Mouse (Mus musculus): ENCODE data around the gene Smco3. TPM values are rescaled to one million over a fixed set of nuclear protein-coding genes. Genes with fewer than 3 reads are reported as not detected.

Gene Smco3
- total RNA-seq, 2 experiments from 2014 or later, result 1.1 to 1.2 TPM

DNA sequence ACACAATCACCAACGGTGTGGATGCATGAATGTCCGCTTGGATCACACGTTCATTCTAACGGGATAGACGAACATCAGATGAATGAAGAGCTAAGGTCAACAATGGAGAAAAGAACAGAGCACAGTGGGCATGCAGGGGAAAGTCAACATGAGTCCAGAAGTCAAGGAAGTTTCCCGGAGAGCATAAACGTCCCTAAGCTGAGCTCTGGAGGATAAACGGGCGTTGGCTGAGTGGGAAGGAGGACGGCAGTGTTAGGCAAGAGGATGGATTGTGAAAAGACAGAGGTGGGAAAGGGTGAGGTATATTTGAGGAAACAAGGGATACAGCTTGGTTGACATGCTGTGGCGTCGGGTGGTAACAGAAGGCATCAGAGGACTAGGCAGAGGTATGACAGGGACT is 53.1 kb downstream of the Smco3 start:
- no peak for ATAC-seq (replicated peaks; ENCODE audit: low FRiP score, low TSS enrichment, poor library complexity, severe bottlenecking)

DNA sequence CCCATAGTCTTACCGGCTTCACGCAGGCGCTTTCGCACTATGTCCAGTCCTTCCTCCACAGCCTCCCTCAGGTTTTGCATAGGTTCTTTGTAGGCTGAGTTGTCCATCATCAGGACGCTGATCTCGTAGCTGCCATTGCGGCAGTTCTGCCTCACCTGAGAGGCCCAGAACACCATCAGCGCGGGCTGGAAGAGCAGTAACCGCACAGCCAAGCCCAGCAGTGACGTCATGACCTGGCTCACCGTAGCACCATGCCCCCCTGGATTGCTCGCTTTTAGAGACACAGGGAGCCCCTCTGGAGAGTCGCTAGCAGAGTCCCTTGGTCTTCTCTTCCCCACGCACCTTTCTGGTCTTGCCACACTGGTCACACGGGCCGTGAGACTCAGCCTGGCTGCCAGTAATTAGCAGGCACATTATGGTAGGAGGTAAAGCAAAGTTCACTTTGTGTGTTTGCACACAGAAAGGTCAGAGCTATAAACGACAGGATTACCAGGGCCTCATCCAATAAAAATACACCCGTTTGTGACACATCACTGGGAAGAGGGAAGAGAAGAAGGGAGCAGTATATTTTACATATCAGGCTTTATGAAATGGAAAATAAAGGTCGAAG is 53.8 kb downstream of the Smco3 start, which contains the start of gene Gucy2c:
Gene Gucy2c, minus strand, starts transcription at position 389 of the 610 bp plus-strand sequence.
- ATAC-seq (replicated peaks; ENCODE audit: low FRiP score, low TSS enrichment, poor library complexity, severe bottlenecking), result no peak

Other genes starting within 250 kb of the Smco3 start
- 2.1 TPM in 1 of 2 replicates, not detected in the other for gene Plbd1, start 173.5 kb downstream of the Smco3 start, total RNA-seq (2014; fragmentation: Nextera tagmentation)
- gene Plbd1, start 173.5 kb downstream of the Smco3 start, total RNA-seq (2017), result 4.1 and 7.1 TPM in 2 replicates
- gene Gucy2c, start 53.7 kb downstream of the Smco3 start, total RNA-seq (2014; fragmentation: Nextera tagmentation), result not detected in 2 replicates
- gene Gucy2c, start 53.7 kb downstream of the Smco3 start, total RNA-seq (2017), result not detected in 2 replicates
- gene Hist4h4, start 31.0 kb downstream of the Smco3 start, total RNA-seq (2014; fragmentation: Nextera tagmentation), result 28.8 and 33.6 TPM in 2 replicates
- 19.2 and 39.0 TPM in 2 replicates for gene Hist4h4, start 31.0 kb downstream of the Smco3 start, total RNA-seq (2017)
- 38.7 and 39.4 TPM in 2 replicates for gene H2afj, start 27.2 kb downstream of the Smco3 start, total RNA-seq (2014; fragmentation: Nextera tagmentation)
- gene H2afj, start 27.2 kb downstream of the Smco3 start, total RNA-seq (2017), result 43.2 and 73.2 TPM in 2 replicates
- 0.96 and 1.2 TPM in 2 replicates for gene BC049715, start 7.8 kb downstream of the Smco3 start, total RNA-seq (2014; fragmentation: Nextera tagmentation)
- gene BC049715, start 7.8 kb downstream of the Smco3 start, total RNA-seq (2017), result 1.0 and 2.5 TPM in 2 replicates
- gene Wbp11, start 7.2 kb downstream of the Smco3 start, total RNA-seq (2014; fragmentation: Nextera tagmentation), result 122 and 137 TPM in 2 replicates
- gene Wbp11, start 7.2 kb downstream of the Smco3 start, total RNA-seq (2017), result 57.0 and 70.7 TPM in 2 replicates
- gene Art4, start 22.3 kb upstream of the Smco3 start, total RNA-seq (2014; fragmentation: Nextera tagmentation), result 9.9 and 10.7 TPM in 2 replicates
- 26.4 and 28.1 TPM in 2 replicates for gene Art4, start 22.3 kb upstream of the Smco3 start, total RNA-seq (2017)
- gene Mgp, start 40.4 kb upstream of the Smco3 start, total RNA-seq (2014; fragmentation: Nextera tagmentation), result not detected in 2 replicates
- not detected in 2 replicates for gene Mgp, start 40.4 kb upstream of the Smco3 start, total RNA-seq (2017)
- gene Erp27, start 86.7 kb upstream of the Smco3 start, total RNA-seq (2014; fragmentation: Nextera tagmentation), result 1.6 and 2.3 TPM in 2 replicates
- gene Erp27, start 86.7 kb upstream of the Smco3 start, total RNA-seq (2017), result not detected in 2 replicates
- gene Pde6h, start 88.4 kb upstream of the Smco3 start, total RNA-seq (2014; fragmentation: Nextera tagmentation), result 3.1 TPM in 1 of 2 replicates, not detected in the other
- gene Pde6h, start 88.4 kb upstream of the Smco3 start, total RNA-seq (2017), result not detected in 2 replicates
- 207 and 252 TPM in 2 replicates for gene Arhgdib, start 106.4 kb upstream of the Smco3 start, total RNA-seq (2014; fragmentation: Nextera tagmentation)
- gene Arhgdib, start 106.4 kb upstream of the Smco3 start, total RNA-seq (2017), result 203 and 254 TPM in 2 replicates

All from megakaryocyte-erythroid progenitor cell, adult 5-6 weeks (primary cell).